Mouse (Mus musculus) kidney, adult 2 months (tissue): ENCODE data around the gene Serbp1.

Experiments used
- CTCF ChIP-seq: fragments of 200-500 bp; conservative IDR thresholded peaks from 2 replicates; pipeline ENCODE4 v1.5.1; 2011; ENCODE audit warnings: low read depth, mild to moderate bottlenecking, control low read depth, low read length, moderate library complexity, mixed read lengths; ENCODE audit not compliant: insufficient read depth, insufficient read length
- POLR2A ChIP-seq: fragments of 200-500 bp; IDR thresholded peaks from one replicate; pipeline ENCODE4 v1.6.1; 2011; ENCODE audit warnings: low read depth, low read length, control low read depth

DNA sequence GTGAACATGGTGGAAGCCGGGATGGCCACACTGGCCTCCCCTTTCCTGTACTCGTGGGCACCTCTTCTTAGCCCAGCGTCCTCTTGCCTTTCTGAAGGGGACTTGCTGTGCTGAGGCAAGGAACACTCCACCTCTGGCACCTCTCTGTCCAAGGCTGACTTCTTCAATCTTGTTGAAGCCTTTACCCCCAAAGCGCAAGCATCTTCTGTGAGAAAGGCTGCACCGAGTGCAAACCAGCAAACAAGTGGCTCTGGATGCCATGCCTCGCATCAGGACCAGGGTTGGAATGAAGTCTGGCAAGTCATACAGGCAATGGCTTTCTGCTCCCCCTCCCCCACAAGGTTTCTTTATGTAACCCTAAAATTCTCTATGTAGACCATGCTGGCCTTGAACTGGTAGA lies 43.4 kb upstream of the Serbp1 start:
- TF ChIP-seq CTCF (no peak), POLR2A (no peak)
